Mouse (Mus musculus): ENCODE measurements around the gene Kcna5. TPM values are rescaled to one million over a fixed set of nuclear protein-coding genes. Genes with fewer than 3 reads are reported as not detected.
A peak's percentile ranks its signal among the peaks of the same experiment; 100 is the strongest.

Kcna5 gene
- 1 to 10 TPM; 2.4 to 4.0 TPM for total RNA-seq (2021)
- long read RNA-seq, experiment 1, transcript Kcna5-201 (1 exons, 2,862 nt), result major isoform, 8 of 8 reads
- long read RNA-seq, experiment 1, partial matches to known transcripts, result 0 of 8 reads
- long read RNA-seq, experiment 1, other reads (novel, unspliced or antisense), result 0 of 8 reads
- long read RNA-seq, experiment 2, transcript Kcna5-201 (1 exons, 2,862 nt), result major isoform, 9 of 9 reads
- long read RNA-seq, experiment 2, partial matches to known transcripts, result 0 of 9 reads
- long read RNA-seq, experiment 2, other reads (novel, unspliced or antisense), result 0 of 9 reads

DNA sequence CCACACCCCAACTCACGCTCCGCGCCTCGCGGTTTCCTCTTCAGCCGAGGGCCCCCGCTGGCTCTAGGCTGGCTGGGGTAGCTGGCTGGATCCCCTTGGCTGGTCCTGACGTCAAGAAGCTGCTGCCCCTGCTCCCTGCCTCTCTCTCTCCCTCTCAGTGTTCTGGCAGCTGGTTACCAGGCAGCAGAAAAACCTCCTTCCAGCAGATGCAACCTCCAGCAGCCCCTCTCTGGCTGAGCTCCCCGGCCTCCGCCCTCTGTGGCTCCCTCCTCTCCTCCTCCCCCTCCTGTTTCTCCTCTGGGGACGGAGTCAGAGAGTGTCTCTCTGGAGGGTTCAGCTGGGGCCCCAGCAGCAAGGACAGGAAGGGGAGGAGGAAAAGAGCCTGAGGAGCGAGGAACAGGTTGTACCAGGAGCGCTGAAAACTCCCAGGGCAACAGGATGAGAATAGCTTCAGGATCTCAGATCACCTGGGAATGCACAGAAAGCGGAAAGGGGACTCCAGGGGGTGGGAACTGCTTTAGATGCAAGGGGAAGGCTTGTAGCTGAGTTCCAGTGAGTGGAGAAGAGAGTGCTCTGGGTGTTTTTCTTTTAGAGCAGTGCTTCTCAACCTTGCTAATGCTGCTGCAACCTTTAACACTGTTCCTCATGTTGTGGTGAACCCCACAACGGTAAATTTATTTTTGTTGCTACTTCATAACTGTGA, at the start of gene Kcna5:
Gene Kcna5, minus strand, starts transcription at position 205 of the 703 bp plus-strand sequence.
- DNase-seq (ENCODE audit: low spot score in 2 of 2), result no peak

GRCm38 (mm10) chr6:126583075-126583474, 47.9 kb upstream of the Kcna5 start:
- peak; percentile 46 to 51 for DNase-seq (ENCODE audit: low spot score in 2 of 2)

GRCm38 (mm10) chr6:126581632-126582031, 46.4 kb upstream of the Kcna5 start:
- no peak for DNase-seq (ENCODE audit: low spot score in 2 of 2)

DNA sequence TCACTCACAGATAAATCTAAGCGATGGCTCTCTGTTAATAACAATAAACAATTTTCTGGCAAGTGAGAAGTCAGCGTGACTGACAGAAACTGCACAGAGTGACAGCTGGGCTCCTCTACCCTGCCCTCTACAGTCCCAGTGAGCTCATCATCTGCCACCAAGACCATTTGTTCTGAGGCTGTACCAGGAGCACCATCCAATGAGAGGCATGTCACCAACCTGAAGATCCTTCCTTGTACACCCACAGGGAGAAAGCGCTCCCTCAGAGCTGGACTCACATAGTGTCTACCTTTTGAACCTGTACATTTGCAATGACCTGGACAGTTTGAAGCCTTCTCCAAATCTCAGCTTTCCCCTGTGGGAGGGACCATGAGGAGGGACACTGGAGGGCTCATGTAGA, 45.4 kb upstream of the Kcna5 start:
- DNase-seq (ENCODE audit: low spot score in 2 of 2), result no peak

DNA sequence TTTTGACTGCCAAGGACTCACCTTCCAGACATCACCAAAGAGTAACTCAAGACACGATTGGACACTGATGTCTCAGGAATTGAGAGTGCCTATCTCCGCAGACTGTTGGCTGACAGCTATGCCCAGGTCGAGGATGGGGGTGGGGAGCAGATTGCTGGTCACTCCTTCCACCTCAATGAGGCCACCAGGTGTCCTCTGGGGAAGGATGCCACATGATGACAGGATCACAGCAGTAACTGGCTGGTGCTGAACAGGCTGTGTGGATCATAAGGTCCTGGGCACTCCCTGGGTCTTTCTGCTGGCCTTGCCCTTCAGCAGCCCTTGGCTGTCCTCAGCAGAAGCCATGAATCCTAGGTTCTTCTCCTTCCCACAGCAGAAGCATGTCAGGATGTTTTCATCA, 42.2 kb upstream of the Kcna5 start:
- DNase-seq (ENCODE audit: low spot score in 2 of 2), result no peak

DNA sequence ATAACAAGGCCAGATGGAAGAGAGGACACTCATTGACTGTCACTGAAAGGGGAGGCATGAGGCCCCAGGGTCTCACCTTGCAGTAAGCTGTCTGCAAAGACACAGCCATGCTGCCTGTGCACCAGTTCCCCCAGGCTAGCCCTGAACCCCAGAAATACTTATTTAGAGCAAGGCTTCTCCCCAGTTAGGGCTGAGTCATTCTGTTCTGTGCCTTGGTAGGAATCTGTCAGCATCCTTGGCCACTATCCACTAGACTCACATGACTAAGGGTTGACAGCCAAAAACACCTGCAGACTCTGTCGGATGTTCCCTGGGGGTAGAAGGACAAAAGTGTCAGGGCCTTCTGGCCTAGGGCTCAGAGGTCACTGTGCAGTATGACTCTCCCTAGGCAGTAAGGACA, 41.4 kb upstream of the Kcna5 start:
- no peak for DNase-seq (ENCODE audit: low spot score in 2 of 2)

DNA sequence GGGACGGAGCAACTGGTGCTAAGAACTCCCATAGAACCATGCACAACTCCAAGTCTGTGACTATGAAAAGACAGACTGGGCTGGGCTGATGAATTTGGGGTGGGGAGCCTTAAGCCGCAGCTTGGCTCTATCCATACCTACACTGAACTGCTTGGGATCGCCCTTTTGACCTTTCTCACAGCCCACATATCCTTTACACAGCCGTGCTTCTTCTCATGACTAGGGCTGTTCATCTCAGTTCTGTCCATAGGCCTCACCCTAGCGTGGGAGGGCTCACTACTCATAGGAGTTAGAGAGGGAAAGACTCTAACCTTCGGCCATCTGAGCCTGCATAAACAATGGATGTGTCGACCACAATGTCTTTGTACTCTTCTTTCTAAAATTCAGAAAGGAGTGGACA, 39.6 kb upstream of the Kcna5 start:
- DNase-seq (ENCODE audit: low spot score in 2 of 2), result no peak

- no peak for DNase-seq (ENCODE audit: low spot score in 2 of 2)
Measured at GRCm38 (mm10) chr6:126573021-126573420, 37.8 kb upstream of the Kcna5 start.

DNA sequence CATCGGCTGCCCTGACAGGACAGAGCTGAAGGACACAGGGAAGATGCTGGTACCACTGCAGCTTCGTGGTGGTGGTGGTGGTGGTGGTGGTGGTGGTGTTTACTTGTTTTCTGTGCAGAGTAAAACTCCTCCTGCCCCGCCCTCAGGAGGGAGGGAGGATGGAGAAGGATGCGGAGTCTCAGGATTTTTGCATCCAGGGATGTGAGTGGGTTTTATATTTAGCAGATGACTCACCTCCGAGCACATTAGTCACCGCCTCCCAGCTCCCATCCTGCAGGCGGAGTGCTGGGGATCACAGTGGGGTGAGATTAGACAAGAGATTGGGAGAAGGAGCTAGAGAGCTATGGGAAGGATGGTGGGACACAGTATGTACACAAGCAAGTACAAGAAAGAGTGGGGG, 34.6 kb upstream of the Kcna5 start:
- no peak for DNase-seq (ENCODE audit: low spot score in 2 of 2)

GRCm38 (mm10) chr6:126568046-126568830, 33.0 kb upstream of the Kcna5 start:
- DNase-seq (ENCODE audit: low spot score in 2 of 2), result no peak

GRCm38 (mm10) chr6:126567326-126567725, 32.1 kb upstream of the Kcna5 start:
- no peak for DNase-seq (ENCODE audit: low spot score in 2 of 2)

DNA sequence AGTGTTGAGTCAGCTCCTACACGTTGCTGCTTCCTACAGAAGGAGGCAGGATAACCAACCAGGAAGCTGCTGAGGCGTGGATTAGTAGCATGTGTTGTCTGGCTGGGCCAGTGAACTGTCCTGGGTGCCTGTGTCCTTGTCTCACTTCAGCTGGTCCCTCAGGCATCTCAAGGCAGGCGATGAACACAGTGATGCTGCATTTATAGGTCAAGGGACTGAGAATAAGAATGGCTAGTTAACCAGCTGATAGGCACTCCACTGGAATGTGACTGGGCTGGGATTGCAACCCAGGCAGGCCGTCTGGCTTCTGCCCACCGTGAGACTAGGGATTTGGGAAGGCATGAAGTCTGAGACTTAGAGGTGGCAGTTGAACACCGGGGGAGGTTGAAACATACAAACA, 29.2 kb upstream of the Kcna5 start:
- no peak for DNase-seq (ENCODE audit: low spot score in 2 of 2)

- DNase-seq (ENCODE audit: low spot score in 2 of 2), result peak; percentile 75 to 77
Measured at GRCm38 (mm10) chr6:126563898-126564297, 28.7 kb upstream of the Kcna5 start.

DNA sequence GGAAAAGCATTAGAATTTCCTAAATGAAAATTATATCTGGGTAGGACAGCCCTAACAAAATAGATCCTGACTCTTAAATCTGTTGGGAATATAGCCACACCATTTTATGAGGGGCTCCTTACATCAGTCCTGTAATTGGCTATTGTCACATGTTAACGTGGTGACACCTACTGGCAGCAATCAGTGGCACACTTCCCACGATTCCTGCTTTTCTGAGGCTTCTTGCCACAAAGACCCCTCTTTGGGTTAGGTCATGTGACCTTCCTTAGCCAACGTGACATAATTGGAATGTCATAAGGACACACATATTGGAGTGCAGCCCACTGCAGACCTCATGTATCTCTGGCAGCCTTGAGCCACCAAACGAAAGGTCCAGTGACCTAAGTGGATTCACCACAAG, 26.5 kb upstream of the Kcna5 start:
- no peak for DNase-seq (ENCODE audit: low spot score in 2 of 2)

- no peak for DNase-seq (ENCODE audit: low spot score in 2 of 2)
Measured at GRCm38 (mm10) chr6:126560696-126561095, 25.5 kb upstream of the Kcna5 start.

GRCm38 (mm10) chr6:126560036-126560435, 24.8 kb upstream of the Kcna5 start:
- DNase-seq (ENCODE audit: low spot score in 2 of 2), result no peak

GRCm38 (mm10) chr6:126558276-126558675, 23.1 kb upstream of the Kcna5 start:
- DNase-seq (ENCODE audit: low spot score in 2 of 2), result no peak

DNA sequence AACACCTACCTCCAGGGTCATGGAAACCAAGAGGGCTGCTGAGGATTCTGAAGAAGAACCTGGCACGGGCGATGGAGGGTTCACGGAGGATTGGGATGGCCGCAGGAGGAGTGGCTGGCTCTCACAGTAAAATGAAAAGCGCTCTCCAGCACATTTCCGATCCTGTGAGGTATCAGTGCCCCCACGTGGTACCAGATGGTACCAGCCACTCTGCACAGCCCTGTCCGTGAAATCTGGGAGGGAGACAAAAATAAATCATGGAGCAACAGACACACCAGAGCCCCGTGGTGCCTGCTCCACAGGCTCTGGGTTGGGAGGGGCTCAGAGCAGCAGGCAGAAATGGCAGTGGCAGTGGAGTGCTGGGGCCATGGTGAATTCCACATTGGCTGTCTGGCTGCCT, 18.6 kb upstream of the Kcna5 start:
- no peak for DNase-seq (ENCODE audit: low spot score in 2 of 2)

GRCm38 (mm10) chr6:126551862-126552395, 16.7 kb upstream of the Kcna5 start:
- peak in 1 of 2 experiments; percentile 30 for DNase-seq (ENCODE audit: low spot score in 2 of 2)

DNA sequence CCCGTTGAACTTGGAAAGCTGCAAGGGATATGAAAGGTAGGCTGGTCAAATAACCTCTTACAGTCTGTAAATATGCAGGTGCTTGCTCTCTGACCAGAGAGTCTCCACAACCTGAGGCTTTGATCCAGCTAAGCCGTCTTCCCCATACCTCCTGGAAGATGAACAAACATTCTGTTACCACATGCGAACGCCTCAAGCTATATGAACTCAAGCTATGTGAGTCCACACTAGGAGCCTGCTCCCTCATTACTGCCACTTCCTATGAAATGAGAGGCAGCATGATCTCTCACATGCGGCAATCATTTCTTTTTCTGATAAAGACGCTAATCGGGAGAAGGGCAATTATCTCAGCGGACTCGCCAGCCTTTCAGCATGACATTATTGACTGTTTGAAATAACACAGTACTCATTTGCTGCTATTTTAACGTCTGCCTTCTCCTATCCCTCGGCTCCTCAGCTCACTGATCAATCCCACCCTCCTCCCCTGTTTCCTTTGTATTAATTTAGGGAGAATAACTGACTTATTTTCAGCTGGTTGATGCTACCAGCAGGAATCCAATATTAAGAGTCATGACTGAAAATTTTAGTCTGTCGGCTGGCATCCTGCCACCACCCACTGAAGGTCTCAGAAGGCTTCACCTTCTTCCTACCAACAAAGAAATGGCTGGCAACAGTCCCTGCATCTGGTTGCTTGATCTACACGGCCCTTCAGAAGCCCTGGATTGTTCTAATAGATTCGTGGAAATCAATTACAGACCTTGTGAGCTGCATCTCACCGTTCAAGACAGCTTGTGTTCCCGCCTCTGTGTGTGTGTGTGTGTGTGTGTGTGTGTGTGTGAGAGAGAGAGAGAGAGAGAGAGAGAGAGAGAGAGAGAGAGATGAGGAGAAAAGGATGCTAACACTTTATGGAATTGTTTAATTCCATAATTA, 9.2 kb upstream of the Kcna5 start:
- no peak for DNase-seq (ENCODE audit: low spot score in 2 of 2)

- DNase-seq (ENCODE audit: low spot score in 2 of 2), result no peak
Measured at GRCm38 (mm10) chr6:126542724-126543123, 7.5 kb upstream of the Kcna5 start.
